Mouse (Mus musculus) cerebellum, adult 9-11 months (tissue): ENCODE data around the gene Col23a1.
A peak's percentile ranks its signal among the peaks of the same experiment; 100 is the strongest.

Source experiments
- DNase-seq: peaks from one replicate; pipeline ENCODE4 v3.0.0; 2022

Gene Col23a1

DNA sequence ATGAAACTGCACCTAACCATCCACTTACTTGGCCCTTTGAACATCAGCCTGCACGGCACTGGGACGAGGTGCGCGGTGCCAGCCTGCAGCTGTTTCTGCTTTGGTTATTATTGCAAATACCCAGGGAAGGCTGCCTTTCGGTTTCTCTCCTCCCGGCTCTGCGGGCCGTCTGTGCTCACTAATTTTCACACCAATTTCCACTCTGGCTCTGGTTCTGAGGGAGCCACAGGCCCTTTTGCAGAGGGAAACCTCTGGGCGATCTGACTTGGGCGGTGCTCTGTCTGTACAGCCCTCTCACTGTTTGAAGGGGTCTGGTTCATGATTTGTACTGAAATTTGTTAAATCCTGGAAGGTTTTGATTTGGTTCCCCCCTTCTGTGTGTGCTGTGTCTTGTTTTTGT is 100.0 kb downstream of the Col23a1 start:
- no peak for DNase-seq

DNA sequence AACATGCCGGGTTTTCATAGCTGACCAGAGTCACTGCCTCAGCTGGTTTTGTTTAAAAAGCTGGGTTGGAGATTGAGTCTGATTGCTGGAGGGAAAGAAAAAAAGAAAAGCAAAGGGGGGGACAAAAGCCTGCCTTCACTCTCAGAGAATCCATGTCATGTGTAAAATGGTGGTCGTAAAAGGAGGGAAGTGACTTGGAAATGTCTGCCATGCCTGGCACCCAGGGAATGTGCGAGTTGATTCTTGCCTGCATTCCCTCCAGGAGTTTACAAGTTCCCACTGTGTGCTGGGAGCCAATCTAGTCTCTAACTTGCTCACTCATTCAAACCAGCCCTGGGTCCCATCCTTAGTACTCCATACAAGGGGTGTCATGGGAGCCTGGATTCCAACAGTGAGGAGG is 100.8 kb downstream of the Col23a1 start:
- peak; percentile 12 for DNase-seq

DNA sequence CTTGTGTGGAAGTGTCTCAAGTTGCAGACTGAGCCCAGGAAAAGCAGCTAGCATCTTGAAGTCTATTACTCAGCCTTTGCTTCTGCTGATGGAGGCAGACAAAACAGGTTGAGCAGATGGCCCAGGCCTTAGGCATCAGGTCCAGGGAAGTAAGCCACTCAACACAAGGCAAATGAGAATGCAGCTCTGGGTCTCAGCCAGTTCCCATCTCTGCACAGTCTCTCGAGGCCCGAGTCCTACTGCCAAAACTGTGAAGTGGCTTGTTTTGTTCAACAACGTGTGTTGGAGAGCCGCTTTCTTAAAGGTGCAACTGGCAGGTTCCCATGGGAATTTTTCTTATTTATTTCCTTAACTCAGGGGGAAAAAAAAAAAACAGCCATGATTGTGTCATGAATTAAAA is 101.8 kb downstream of the Col23a1 start:
- peak; percentile 95 for DNase-seq

DNA sequence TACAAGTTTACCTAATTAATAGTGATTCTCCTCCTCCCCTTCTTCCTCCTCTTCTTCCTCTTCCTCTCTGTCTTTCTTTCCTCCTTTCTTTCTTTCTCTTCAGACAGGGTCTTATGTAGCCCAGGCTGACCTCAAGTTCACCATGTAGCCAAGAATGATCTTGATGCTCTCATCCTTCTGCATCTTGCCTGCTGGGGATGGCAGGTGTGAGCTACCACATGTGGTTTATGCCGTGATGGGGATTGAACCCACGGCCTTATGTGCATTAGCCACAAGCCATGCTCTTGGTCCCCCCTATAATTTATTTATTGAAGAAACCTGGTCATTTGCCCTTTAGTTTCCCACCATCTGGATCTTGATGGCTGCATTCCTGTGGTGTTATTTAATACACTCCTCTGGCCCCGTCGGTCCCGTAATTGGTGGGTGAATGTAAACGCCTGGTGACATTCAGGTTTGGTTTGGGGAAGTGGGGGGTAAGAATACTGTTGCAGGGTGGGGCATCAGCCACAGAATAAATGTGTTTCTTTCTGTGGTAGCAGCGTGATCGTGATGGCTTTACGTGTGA is 104.7 kb downstream of the Col23a1 start:
- DNase-seq, result no peak

DNA sequence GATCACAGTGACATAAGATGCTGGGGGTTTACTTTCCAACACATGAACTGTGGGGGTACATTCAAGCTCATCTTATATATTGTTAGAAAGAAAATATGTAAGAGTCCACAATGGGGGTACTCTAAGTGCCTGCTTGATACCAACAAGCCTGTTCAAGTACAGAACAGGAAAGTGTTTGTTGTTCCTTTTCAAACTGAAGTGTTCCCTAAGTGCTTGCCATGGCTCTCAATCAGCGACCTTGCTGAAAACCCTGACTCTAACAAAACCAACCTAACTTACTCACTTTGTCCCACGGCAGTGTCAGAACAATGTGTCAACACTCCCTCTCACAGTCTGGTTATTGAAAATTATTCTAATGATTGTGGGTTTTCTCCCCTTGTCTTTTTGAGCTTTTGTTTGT is 106.7 kb downstream of the Col23a1 start:
- DNase-seq, result no peak

DNA sequence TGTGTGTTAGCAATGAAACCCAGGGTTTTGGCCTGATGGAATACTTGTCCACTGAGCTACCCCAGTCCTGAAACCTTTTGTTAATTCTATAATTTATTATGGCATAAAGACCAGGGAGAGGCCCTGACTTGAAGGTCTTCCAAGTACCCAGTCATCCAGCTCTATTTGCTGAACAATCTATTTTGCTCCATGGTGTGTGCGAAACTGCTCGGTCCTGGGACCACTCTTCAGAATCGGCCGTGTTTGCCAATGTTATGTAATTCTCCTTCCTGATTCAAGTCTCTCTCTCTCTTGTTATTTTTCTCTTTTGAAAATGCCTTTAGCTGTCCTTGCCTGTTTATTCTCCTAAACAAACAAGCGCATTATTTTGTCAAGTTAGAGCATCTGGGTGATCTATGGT is 108.4 kb downstream of the Col23a1 start:
- DNase-seq, result no peak

DNA sequence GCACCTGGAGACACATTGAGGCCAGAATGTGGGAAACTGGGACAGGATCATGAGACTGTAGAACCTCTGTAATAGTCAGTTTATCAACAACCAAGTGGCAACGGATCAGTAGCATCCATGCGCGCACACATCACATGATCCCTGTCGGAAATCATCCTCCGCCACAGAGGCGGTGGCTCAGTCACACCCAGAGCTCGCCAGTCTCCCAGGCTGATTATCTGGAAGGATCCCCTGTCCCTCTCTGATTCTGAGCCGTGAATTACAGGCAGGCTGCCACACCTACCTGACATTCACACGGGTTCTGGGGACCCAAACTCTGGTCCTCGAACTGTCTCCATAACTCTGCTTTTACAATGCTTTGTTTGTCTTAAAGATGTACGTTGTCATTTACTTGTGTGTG is 110.6 kb downstream of the Col23a1 start:
- DNase-seq, result no peak

DNA sequence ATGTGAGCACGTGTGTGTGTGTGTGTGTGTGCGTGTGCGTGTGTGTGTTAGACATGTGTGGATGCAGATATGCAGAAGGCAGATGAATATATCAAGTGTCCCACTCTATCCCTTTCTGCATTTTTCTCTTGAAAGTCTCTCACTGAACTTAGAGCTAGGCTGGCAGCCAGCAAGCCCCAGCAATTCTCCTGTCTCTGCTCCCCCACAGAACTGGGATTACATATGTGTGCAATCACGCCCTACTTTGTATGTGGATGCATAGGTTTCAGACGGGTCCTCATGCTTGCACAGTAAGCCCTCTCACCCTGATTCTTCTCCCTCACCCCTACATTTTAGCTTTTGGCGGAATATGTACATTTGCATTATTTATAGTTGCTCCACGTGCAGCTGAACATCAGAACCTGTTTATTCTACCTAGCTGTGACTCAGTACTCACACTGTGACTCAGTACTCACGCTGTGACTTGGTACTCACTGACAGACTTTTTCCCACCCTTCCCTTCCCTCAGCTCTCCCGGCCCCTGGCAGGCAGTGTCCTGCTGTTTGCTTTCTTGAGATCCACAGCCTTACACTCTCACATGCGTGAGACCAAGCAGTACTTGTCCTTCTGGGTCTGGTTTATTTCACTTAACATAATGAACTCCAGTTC is 111.9 kb downstream of the Col23a1 start:
- DNase-seq, result no peak

DNA sequence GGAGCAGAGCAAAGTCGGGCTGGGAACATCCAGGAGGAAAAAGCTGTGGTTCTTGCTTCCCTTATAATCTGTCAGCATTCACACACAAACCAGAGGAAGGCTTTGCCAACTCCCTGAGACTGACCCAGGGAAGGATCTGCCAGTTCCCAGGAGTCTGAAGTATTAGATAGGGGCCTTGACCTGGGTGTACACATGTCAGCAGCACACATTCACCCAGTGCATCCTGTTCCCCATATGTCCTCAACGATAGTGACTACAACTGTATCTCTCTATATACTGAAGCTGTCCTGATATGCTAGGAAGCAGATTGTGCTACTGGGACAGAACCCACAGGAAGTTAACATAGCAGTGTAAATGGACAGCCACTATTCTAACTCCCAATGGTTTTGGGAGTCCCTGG is 114.2 kb downstream of the Col23a1 start:
- DNase-seq, result no peak

DNA sequence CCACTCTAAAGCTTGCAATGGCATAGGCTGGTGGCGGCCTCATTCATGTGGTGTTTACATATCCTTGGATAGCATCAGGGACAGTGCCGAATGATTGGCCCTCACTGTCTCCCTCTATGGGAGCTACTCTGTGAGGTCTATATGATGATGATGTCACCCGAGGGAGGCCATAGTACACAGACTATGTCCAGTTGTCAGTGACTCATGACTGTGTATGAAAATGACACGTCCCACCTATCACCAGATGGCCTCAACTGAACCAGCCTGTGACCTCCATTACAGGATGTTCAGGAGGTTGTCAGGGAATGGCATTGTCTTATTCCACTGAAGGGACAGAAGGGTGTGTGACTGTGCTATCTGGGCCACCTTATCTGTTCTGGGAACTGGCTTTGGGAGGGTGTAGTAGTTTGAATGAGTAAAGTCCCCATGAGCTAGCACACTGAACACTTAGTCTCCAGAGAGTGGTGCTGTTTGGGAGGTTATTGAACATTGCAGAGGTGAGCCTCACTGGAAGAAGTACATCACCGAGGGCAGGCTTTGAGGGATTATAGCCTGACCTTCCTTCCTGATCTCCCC is 115.2 kb downstream of the Col23a1 start:
- no peak for DNase-seq

DNA sequence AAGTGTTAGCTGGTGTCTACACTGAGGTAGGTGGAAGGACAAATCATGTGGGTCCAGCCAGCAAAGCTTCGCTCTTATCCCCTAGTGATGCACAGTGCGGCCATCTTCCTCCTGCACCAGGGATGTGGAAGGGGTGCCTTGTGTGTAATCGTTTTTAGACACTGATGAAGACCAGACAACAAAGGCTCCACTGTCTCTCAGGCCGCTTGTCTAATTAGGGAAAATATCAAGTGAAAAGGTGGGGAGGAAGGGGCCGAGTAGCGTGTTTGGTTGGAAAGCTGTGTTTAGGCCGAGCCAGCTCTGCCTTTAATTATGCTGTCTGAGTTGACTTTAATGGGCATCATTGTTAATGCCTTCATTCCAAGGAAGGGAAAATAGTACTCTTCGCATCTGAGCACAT is 116.8 kb downstream of the Col23a1 start:
- no peak for DNase-seq

DNA sequence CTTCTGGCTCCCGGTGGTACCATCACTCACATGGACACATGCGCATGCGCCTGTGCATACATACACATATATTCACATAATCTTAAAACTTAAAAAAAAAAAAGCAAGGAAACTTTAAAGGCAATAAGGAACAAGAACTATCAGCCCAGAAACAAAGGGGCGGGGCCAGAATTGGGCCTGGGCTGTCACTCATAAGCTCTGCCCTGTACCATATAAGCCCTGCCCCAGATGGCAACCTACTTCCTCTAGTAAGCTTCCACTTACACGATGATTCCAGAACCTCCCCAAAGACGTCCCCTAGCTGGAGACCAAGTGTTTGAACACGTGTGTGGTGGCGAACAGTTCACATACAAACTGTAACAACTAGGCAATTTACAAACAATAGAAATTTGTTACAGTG is 117.6 kb downstream of the Col23a1 start:
- no peak for DNase-seq

DNA sequence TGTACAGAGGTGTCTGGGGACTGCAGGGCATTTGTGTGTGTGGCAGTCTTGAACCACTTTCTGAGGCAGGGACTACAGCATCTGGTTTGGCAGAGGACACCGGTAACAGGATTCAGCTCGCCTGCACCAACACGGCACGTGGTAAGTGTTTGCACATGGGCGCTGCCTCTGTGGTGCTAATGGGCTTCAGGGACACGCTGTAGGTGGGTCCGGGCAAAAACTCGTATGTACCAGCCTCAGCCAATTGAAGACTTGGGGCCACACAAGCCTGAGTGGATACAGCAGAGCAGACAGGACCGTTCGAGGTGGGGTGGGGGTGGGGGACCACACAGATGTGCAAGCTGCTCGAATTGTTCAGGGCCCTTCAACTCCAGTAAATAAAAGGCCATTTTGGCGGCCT is 121.1 kb downstream of the Col23a1 start:
- DNase-seq, result no peak

DNA sequence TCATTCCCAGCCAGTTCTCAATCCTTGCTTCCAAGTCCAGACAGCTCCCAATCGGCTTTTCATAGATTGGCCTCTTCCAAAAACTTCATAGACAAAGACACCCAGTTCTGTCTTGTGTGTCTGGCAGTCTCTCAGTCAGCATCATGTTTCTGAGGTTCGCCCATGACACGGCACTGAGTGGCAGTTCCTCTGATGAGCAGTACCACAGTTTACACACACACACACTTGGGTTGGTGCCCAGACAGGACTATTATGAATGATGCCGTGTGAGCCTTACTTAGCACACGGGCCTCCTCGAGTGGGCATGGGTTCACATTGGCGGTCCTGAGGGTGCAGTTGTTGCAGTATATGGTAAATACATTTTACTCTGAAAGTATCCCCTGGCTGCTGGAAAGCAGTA is 124.8 kb downstream of the Col23a1 start:
- no peak for DNase-seq

DNA sequence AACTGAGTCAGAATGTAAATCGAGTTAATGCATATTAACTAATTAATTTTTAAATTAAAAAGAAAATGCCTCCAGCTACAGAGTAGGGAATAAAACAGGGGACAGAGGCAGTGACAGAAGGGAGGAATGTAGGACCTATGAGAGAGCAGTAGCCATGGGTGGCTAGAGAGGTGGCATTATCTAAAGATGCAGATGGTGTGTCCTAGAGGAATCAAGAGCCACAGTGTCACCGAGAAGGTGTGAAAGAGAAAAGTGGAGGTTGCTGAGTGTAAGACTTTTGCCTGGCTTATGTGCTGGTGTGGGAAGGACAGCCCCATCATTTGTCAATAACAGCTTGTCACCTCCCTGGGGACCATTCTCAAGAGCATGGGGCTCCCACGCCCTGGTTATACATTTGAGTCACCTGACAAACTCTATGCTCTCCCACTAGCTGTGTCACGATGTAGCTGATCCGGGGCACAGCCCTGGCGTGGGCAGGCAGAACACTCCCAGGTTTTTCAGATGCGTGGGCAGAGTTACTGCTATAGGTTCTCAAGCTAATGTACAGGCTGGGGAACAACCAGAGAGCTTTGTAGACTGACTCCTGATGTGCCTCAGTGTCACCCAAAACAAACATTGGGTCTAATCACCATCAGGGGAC is 125.4 kb downstream of the Col23a1 start:
- DNase-seq, result no peak

DNA sequence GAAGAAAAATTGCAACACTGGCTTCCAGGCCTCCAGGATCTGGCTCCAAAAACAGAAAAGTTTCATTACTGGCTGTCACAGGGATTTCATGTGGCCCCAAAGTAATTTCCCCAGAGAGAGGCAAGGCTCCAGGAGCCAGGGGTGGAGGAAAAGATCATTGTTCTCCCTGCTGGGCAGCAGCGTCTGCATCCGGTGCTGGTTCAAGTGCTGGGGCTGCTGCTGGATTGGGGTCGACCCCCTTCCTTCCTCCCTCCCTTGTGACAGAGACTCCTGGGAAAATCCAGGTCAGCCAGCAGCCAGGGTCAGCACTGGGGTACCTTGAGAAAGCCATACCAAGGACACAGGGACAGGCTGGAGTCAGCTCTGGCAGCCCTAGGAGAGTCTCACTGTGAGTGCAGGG is 129.1 kb downstream of the Col23a1 start:
- no peak for DNase-seq

DNA sequence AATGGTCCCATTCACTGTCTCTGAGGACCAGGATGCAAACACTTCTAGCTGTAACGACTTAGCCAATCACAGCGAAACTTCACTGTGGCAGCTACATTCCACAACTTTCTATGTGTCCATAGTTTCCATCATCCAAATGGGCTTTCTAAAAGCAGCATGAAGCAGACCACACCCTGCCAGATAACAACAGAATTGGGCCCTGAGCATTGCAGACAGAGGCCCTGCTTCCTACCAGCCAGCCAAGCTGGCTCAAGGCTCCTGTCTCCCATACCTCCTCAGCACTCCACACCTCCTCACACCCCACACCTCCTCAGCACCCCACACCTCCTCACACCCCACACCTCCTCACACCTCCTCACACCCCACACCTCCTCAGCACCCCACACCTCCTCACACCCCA is 132.2 kb downstream of the Col23a1 start:
- no peak for DNase-seq

DNA sequence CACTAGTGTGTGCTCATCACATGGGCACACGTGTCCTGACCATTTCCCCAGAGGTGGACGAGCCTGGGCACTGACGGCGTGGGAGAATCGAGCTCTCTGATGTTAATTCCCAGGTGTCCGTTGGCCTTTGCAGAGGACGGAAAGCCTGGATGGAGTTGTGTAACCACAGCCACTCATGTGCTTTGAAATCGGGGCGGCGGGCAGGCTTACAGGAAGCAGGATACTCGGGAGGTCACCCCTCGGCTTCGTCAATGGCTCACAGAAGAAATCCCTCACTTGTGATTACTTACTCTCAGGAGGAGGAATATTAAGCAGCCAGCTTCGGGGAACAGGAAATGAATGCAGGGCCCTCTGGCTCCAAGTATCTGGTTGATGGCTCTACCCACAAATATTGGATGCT is 133.0 kb downstream of the Col23a1 start:
- no peak for DNase-seq

DNA sequence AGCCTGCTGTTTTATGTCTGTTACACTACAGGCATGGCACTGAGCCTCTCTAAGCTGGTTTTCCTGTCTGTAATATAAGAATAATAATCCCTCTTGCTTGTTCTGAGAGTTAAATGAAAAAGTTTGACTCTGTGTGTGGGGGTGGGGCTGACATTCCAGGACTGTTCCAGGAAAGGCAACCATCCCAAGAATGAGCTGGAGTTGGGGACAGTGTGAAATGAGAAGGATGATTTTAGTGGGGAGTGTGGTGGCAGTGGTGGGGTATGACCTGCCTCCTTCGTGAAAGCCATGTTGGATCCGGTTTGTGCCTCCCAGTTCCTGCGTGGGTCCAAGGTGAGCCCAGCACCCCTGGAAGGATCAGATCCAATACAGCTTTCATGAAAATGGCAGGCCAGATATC is 136.4 kb downstream of the Col23a1 start:
- DNase-seq, result no peak

DNA sequence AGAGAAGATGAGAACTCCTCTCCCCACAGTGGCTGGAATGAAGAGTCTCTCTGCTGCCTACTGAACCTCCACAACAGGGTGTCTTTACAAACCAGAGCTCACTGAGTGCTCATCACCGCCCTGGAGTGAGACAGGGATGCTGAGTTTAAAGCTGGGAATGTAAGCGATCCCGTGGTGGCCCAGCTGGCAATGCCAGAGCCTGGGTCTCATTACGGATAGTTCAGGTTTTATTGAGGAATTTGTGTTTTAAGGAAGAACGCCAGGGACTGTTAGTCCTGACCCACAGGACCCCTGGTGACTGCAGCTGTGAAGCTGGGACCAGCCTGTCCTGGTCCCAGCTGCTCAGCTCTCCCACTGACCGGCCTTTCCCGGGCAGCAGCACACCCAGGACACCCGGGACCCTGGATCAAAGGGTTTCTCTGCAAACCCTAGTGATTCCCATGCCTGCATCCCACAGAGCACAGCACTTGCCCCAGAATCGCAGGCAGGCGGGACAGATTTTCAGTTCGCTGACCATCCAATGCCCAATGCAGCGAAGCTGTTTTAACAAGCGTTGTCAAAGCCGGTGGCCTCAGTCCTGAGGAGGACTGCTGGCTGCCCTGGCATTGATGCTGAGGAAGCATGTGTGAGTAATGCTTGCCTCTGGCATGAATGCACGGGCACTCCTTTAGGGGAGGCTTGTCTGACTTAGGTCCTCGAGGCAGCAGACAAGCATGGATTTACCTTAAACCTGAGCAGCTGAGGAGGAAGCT is 139.9 kb downstream of the Col23a1 start:
- no peak for DNase-seq

DNA sequence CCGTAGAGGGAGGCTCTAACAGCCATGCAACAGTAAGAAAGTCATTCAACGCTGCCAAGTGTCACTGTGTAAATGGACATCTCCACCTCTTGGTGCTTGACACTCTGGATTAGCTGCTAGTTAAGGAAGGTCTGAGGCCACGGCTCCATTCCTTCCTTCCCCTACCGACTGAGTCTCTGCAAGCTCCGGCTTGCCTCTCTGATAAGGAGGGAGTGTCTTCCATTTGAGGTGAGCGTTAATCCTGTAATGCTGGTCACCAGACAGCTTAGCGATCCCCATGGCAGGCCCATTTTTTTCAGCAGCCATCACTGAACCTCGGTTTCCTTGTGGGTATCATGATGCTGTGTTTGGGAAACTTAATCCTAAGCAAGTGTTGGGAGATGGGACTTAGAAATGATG is 140.5 kb downstream of the Col23a1 start:
- DNase-seq, result no peak

DNA sequence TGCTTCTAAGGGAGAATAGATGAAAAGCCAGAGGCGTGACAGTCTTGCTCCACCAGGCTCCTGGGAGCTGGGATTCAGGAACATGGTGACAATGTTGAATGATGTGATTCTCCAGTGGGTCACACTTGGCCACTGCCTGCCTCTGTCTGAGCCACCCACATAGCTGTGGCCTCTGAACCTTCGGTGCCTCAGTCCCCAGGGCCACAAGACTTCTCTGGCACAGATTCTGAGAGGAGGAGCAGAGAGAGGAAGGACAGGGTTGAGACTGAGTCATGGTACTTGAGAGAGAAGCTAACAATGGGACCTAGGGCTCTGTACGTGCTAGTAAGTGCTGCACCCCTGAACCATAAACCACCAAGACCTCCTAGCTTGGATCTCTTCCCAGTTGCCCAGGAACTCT is 141.6 kb downstream of the Col23a1 start:
- no peak for DNase-seq

DNA sequence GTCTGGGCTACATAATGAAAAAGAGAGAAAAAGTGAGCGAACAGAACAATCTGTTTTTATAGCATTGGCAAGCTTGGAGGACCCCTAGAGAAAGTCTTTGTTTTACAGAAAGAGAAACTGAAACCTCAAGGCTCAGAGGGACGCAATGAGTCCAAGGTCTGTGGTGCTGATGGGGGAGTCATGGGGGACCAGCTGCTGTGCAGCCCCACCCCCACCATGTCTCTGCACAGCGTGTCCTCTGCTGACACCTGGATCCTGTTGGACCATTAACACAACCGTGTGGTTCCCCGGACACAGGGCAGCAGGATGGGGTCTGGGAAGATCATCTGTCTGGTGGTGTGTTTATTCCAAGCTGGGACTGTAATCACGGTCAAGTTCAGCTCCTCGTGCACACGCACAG is 142.2 kb downstream of the Col23a1 start:
- no peak for DNase-seq

DNA sequence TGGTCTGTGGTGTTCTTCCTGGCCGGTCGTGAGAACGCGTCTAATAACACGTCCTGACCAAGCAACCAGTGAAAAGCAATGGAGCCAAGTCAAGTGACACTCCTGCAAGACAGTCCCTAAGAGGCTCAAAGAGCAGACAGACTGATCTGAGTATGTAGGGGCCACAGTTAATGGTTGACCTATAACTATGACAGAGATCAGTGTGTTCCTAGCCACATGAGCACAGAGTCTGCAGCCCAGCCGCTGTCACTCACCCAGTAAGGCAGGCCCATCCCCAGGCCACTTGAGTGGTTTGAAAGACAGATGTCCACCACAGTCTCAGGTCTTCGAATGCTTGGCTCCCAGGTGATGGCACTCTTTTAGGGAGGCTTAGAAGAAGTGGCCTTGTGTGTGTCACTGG is 152.3 kb downstream of the Col23a1 start:
- no peak for DNase-seq
